Mouse (Mus musculus) testis, adult 2 months (tissue): ENCODE results near the gene Mcf2l.

ENCODE experiments used
- CTCF ChIP-seq: fragments of 200-500 bp; IDR thresholded peaks from 2 replicates; pipeline ENCODE4 v1.5.1; 2012; ENCODE audit warnings: low read depth, mild to moderate bottlenecking, inconsistent platforms, low read length, moderate library complexity; ENCODE audit not compliant: control insufficient read depth, insufficient read depth, insufficient replicate concordance
- POLR2A ChIP-seq: fragments of 200-500 bp; IDR thresholded peaks from 2 replicates; pipeline ENCODE4 v1.6.1; 2012; ENCODE audit warnings: low read depth, mild to moderate bottlenecking, inconsistent platforms, low read length, moderate library complexity; ENCODE audit not compliant: control insufficient read depth

GRCm38 (mm10) chr8:13047652-13048051, 174.0 kb downstream of the Mcf2l start:
- no peak for TF ChIP-seq CTCF
- TF ChIP-seq POLR2A = no peak
